Mouse (Mus musculus): Measurements from ENCODE around the gene Psip1. TPM values are rescaled to one million over a fixed set of nuclear protein-coding genes. Genes with fewer than 3 reads are reported as not detected.

Psip1 gene
- polyA plus RNA-seq (2015; fragmentation: Illumina TruSeq; extraction: RNeasy Lipid Tissue Mini Kit (QIAGEN cat#74804); ENCODE audit: insufficient read depth, low read depth, low replicate concordance), result 11.6 TPM

GRCm38 (mm10) chr4:83486117-83486901, at the start of gene Psip1:
Gene Psip1, minus strand, starts transcription at chr4:83486459.

GRCm38 (mm10) chr4:83524843-83525689, 38.8 kb upstream of the Psip1 start, which contains the start of gene Ccdc171:
Gene Ccdc171, plus strand, starts transcription at chr4:83525545.

DNA sequence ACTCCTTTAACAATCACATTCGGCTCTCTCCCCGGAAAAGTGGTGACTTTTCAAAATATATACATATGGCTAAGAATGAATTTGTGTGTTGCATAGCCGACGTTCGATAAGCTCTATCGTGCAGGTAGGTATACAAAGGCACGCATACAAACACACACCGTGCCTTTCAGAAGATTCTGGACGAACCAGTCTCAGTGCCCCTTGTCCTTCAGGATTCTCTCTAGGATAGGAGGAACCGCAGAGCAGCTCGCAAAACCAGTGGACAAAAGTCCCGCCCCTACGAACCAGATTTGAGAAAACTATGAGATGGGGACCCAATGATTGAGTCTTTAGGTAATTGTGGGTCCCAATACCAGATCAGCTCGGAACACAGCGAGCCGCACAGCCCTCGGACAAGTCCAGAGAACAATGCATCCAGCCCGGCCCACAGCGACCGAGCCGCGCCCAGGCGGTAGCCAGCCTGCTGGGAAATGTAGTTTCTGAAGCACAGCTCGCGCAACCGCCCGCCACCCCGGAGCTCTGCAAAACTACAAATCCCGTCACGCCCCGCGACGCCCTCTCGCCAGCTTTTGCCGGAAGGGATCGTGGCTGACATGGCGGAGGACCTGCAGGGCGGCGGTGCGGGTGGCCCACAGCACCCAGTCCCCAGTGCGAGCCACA, 69.0 kb downstream of the Psip1 start, which contains the start of gene Snapc3:
Gene Snapc3 (plus strand): TSS at position 565 of the 660 bp plus-strand sequence.

Other genes with a start within 250 kb of the Psip1 start
- gene Ttc39b, start 162.2 kb downstream of the Psip1 start, polyA plus RNA-seq (2015; fragmentation: Illumina TruSeq; extraction: RNeasy Lipid Tissue Mini Kit (QIAGEN cat#74804); ENCODE audit: insufficient read depth, low read depth, low replicate concordance), result 2.5 TPM
- 5.1 TPM for gene Snapc3, start 68.7 kb downstream of the Psip1 start, polyA plus RNA-seq (2015; fragmentation: Illumina TruSeq; extraction: RNeasy Lipid Tissue Mini Kit (QIAGEN cat#74804); ENCODE audit: insufficient read depth, low read depth, low replicate concordance)
- gene Ccdc171, start 39.1 kb upstream of the Psip1 start, polyA plus RNA-seq (2015; fragmentation: Illumina TruSeq; extraction: RNeasy Lipid Tissue Mini Kit (QIAGEN cat#74804); ENCODE audit: insufficient read depth, low read depth, low replicate concordance), result 1.5 TPM

Data from pancreas, adult 10 weeks (tissue).